Mouse (Mus musculus) skeletal muscle tissue, postnatal 0 days (tissue): ENCODE measurements around the gene Dnmbp. TPM values are rescaled to one million over a fixed set of nuclear protein-coding genes. Genes with fewer than 3 reads are reported as not detected.

Experiments used
- polyA plus RNA-seq: library from polyadenylated mRNA; unstranded; fragments of >200 nt; fragmentation: Nextera tagmentation; extraction: Ambion mirVana; gene quantifications from 2 replicates; pipeline ENCODE4 v1.2.1, GENCODE M21; 2015

Gene Dnmbp
- polyA plus RNA-seq = 7.9 and 8.4 TPM in 2 replicates

GRCm38 (mm10) chr19:43939769-43940689 lies at the start of gene Dnmbp:
Gene Dnmbp, minus strand, starts transcription at chr19:43940191.

GRCm38 (mm10) chr19:43986069-43986794 lies 46.2 kb upstream of the Dnmbp start, which contains the start of gene Cpn1:
Gene Cpn1, minus strand, starts transcription at chr19:43986556.

Other genes with a start within 250 kb of the Dnmbp start
- 17.4 and 18.3 TPM in 2 replicates for gene Cutc, start 187.2 kb downstream of the Dnmbp start, polyA plus RNA-seq
- 10.3 and 11.4 TPM in 2 replicates for gene Cox15, start 187.2 kb downstream of the Dnmbp start, polyA plus RNA-seq
- 0.04 and 0.16 TPM in 2 replicates for gene Abcc2, start 158.0 kb downstream of the Dnmbp start, polyA plus RNA-seq
- 0.11 TPM in 1 of 2 replicates, not detected in the other for gene Cpn1, start 46.4 kb upstream of the Dnmbp start, polyA plus RNA-seq
- gene Cyp2c23, start 89.0 kb upstream of the Dnmbp start, polyA plus RNA-seq = 0.32 and 0.42 TPM in 2 replicates
- gene Erlin1, start 129.6 kb upstream of the Dnmbp start, polyA plus RNA-seq = 11.0 and 11.3 TPM in 2 replicates
- 13.5 and 18.1 TPM in 2 replicates for gene Chuk, start 167.3 kb upstream of the Dnmbp start, polyA plus RNA-seq
- gene Cwf19l1, start 195.7 kb upstream of the Dnmbp start, polyA plus RNA-seq = 9.4 and 12.1 TPM in 2 replicates
- gene Bloc1s2, start 206.3 kb upstream of the Dnmbp start, polyA plus RNA-seq = 43.5 and 44.9 TPM in 2 replicates